Mouse (Mus musculus) G1E (cell line): Measurements from ENCODE around the gene Ybx2.

Source experiments
- CTCF ChIP-seq: IDR thresholded peaks from 2 replicates; pipeline ENCODE4 v1.5.1; 2012; ENCODE audit warnings: low read depth, low read length, inconsistent platforms, mixed read lengths
- GATA1 ChIP-seq: IDR thresholded peaks from 2 replicates; pipeline ENCODE4 v1.6.1; 2012; ENCODE audit warnings: borderline replicate concordance, low read length, inconsistent platforms, mixed read lengths
- GATA2 ChIP-seq: IDR thresholded peaks from 2 replicates; pipeline ENCODE4 v1.6.1; 2012; ENCODE audit warnings: low read depth, low read length, inconsistent platforms, borderline replicate concordance
- POLR2AphosphoS5 ChIP-seq: IDR thresholded peaks from 2 replicates; pipeline ENCODE4 v1.6.1; 2012; ENCODE audit warnings: low read depth, low read length, inconsistent platforms; ENCODE audit not compliant: insufficient replicate concordance

DNA sequence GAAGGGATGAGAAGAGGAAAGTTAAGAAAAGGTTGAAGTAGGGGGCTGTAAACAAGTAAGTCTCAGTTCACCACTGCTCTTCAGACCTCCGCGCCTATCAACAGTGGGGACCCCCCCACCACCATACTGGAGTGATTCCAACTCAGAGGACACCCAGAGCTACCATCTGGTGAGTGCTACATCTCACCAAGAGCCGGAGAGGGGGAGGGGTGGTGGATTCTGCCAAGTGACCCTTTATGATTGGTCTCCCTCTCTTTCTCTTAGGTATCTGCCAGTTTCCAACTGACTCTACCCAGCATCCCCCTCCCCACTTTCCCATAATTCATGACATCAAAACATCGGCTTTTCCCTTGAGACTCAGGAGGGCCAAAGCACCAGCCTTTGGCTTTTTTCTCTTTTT, 5.4 kb downstream of the Ybx2 start:
- no peak for TF ChIP-seq CTCF
- TF ChIP-seq GATA1: no peak
- no peak for TF ChIP-seq GATA2
- no peak for TF ChIP-seq POLR2AphosphoS5
